Mouse (Mus musculus) stomach, postnatal 0 days (tissue): ENCODE measurements at regions not wholly inside any gene's neighbourhood (a gene's known extent, or its start where the extent isn't known, plus 50 kb on each side); places are given as distances from the start of the nearest gene placed in this dataset.

Source experiments
- CTCF ChIP-seq: IDR thresholded peaks from 2 replicates; pipeline ENCODE4 v1.5.1; 2016; ENCODE audit warnings: antibody characterized with exemption, low read depth, mild to moderate bottlenecking, moderate library complexity
- EP300 ChIP-seq: optimal IDR thresholded peaks from 2 replicates; pipeline ENCODE3; 2016; ENCODE audit warnings: antibody characterized with exemption

GRCm38 (mm10) chr13:111179186-111179585, 75.6 kb upstream of the Actbl2 start:
- no peak for TF ChIP-seq EP300
- no peak for TF ChIP-seq CTCF
